Mouse (Mus musculus) adrenal gland, postnatal 10 days (tissue): Measurements from ENCODE around the gene Slc38a5. TPM values are rescaled to one million over a fixed set of nuclear protein-coding genes. Genes with fewer than 3 reads are reported as not detected.

Experiments used
- DNase-seq: peaks from one replicate; pipeline ENCODE4 v3.0.0; 2021; ENCODE audit warnings: mixed read lengths
- long read RNA-seq, 2 experiments: library from polyadenylated mRNA; stranded (forward); transcript quantifications; one replicate each; pipeline ENCODE4 v2.0.0; 2021
- total RNA-seq, 2 experiments: library from RNA; stranded (reverse); gene quantifications; 2 replicates each; pipeline ENCODE4 v1.2.3; 2021

The Slc38a5 gene
- 1 to 10 TPM; 2.5 to 2.7 TPM for total RNA-seq
- long read RNA-seq, experiment 1, partial matches to known transcripts: 0 of 3 reads
- long read RNA-seq, experiment 1, other reads (novel, unspliced or antisense): 1 of 3 reads
- long read RNA-seq, experiment 2: 0 reads

GRCm38 (mm10) chrX:8271083-8271820 is at the start of gene Slc38a5:
Slc38a5 (plus strand) TSS chrX:8271133.
- DNase-seq: no peak

DNA sequence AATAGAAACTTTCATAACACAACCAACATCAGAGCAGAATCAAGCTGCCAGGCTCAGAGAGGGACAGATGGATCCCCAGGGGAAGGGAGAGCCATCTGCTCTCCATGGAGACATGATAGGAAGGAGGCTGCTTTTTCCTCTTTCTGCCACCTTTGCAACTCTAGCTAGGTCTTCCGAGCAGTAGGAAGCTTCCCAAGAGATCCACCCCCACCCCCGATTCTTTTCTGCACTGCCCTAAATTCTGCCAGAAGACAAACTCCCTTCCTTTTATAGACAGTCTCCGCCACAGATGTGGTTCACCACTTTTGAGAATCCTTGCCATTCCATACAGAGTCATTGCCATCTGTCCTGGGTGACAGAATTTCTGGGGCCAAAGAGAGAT is 48.6 kb upstream of the Slc38a5 start:
- DNase-seq: no peak

DNA sequence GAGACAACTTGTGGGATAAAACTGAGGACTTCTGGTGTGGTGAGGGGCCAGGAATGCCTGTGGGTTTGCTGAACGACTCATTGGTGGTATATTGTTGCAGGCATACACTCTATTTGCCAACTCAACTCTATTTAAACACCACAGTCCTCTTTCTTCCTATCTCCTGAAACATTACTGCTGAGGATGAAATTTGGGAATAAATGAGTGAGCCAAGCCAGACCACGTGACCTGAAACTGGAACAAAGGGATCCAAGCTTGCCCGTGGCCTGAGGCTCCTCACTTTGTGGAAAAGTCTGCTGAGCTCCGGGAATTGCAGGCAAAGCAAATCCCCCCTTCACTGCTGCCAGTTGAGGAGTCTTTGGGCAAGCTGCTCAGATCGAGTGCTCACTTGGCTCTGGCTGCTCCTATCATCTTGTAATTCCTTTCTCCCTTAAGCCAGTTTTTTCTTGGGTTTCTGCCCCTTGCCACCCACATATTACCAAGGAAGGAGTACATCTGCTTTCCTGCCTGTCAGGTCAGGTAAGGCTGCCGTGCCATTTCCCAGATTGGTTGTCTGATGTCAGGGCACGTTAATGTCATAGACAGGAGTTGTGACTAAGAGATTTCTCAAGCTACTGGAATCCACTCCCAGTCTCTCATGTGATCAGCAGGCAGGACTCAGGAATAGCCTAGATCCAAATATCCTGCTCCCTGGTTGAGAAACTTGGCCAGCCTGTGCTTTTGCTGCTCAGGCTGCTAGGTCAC is 48.1 kb upstream of the Slc38a5 start:
- peak; percentile 7 for DNase-seq

DNA sequence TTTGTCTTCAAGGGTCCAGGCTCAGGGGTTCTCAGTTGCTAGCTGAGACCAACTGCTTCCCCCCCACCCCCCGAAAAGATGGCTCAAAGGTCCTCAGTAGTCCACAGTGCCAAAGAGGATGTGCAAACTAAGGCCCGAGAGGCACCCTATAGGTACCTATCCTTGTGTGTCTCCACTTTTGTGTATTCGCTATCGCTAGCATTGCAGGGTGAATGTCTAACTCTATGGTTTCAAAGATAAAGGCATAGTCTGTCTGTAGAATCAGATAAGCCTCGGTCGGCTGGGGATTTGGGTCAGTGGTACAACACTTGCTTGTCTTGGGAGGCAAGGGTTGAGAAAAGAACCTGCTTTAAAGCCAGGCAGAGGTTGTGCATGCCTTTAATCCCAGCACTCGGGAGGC is 47.5 kb upstream of the Slc38a5 start:
- DNase-seq: no peak

- DNase-seq: no peak
These were observed 40.7 kb upstream of the Slc38a5 start for GRCm38 (mm10) chrX:8230272-8230671.

- no peak for DNase-seq
These were observed 37.3 kb upstream of the Slc38a5 start for GRCm38 (mm10) chrX:8233602-8234001.

DNA sequence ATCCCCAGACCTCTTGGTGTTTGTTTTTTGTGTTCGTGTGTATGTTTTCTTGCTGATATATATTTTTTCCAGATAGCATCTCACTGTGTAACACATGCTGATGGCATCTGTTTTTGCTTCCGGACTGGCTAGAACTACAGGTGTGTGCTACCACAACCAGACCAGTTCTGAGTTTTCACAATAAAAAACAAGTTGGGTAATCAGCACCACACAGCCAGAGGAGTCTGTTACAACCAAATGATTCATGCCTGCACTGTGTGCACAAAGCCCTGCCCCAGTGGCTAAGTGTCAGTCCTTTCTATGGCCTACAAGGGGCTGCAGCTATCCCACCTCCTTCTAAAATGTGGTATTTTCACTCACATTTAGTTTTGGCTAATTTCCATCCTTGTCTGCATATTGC is 34.2 kb upstream of the Slc38a5 start:
- no peak for DNase-seq

GRCm38 (mm10) chrX:8238804-8239395 is 32.0 kb upstream of the Slc38a5 start:
- no peak for DNase-seq

- DNase-seq: no peak
These were observed 23.3 kb upstream of the Slc38a5 start for GRCm38 (mm10) chrX:8247680-8248079.

DNA sequence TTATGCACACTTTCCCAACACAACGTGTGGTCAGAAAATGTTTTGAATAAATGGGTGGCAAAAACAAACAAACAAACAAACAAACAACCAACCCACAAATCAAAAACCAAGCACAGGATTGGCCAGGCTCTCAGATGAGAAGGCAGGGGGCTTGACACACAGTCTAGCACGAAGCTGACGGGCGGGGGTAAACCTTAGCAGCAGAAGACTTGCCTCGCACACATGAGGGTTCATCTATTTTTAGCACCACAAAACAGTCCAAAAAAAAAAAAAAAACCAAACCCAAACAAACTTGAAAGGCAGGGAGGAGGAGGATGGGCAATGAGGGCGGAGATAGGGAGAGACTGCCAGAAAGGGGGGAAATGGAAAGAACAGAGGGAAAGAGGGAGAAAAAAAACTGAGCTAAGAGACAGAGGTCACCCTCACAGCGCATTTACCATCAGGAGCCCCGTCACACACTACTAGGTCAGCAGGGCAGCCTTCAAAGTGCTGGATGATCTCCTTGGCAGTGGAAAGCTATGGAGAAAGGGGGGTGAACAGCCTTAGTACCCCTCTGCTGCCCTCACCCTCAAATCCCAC is 22.3 kb upstream of the Slc38a5 start:
- DNase-seq: no peak

DNA sequence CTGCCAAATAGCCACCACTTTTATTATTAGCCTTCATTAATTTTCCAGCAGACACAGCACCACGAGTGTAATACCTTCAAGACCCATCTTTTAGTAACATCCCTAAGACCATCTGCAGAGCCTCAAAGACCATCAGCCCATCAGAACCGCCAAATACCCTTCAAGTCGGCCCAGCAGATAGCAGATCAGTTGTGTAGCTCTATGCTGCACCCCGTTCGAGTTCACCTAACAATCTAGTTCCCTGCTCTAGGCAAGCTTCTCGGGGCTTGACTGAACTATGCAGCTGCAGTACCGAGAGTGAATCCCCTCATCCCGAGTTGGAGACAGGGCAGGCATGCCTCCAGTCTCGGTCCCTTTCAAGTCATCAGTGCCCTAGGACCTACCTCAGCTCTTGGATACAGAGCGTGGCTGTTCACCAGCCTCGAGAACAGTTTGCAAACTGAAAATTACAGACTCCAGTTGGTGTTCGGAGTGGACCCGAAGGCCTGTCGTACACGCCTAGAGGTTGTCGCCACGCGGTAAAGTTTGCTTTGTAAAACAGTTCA is 19.1 kb upstream of the Slc38a5 start:
- no peak for DNase-seq

DNA sequence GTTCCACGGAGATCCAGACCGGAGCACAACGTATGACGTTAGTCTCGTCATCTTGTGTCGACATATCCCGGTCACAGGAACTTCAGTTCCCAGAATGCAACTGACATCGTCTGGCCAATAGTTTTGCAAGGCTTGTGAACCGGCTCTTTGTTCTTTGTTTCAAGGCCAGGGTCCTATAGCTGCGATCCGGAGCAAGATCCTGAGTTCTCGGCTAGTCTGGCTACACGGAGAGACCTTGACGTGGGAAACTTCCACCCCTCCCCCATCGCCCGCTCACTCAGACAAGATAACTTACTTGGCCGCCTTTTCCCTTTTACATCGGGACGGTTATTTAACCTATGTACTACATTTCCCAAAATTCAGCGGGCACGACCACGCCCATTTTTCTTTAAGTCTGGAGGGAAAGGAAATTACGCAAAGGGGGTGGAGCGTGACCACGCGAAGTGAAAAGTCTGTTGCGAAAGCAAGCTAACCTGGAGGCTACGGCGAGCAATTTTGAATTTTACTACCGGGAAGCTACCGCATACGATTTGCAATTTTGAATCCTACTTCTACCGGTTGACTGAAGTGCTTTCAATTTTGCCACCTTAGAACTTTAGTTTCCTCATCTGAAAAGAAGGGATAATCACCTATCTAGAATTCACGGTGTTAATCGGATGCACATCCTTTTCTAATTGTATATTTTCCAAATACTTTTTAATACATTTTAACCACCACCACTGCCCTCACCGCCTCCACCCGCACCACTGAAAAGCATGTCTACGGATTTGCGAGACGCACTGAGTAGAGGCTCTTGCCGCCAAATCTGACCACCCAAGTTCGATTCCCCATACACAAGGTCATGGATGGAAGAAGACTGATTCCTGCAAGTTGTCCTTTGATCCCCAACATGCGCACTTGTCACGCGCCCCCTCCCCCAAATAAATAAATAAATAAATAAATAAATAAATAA is 18.3 kb upstream of the Slc38a5 start, which contains the start of gene Ftsj1:
Ftsj1 (minus strand) TSS at position 73 of the 952 bp plus-strand sequence.
- peak; percentile 80 for DNase-seq

- no peak for DNase-seq
These were observed 17.2 kb upstream of the Slc38a5 start for GRCm38 (mm10) chrX:8253711-8254110.

DNA sequence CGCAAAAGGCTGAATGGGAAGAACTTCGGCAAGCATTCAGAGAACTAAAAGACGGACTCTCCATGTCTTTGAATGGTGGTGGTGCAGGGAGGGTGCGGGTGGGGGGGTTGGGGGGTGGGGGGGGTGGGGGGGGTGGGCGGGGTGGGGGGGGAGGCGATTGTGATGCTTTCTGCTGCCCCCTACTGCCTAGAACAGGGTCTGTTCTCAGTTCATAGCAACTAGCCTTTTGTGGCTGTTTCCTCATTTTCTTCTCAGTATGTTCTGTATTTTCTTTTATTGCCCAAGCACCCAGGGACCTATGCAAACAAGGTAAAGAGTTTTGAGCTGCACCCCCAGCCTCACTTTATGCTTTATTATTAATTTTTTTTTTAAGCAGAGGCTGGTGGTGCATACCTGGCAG is 15.1 kb upstream of the Slc38a5 start:
- no peak for DNase-seq

DNA sequence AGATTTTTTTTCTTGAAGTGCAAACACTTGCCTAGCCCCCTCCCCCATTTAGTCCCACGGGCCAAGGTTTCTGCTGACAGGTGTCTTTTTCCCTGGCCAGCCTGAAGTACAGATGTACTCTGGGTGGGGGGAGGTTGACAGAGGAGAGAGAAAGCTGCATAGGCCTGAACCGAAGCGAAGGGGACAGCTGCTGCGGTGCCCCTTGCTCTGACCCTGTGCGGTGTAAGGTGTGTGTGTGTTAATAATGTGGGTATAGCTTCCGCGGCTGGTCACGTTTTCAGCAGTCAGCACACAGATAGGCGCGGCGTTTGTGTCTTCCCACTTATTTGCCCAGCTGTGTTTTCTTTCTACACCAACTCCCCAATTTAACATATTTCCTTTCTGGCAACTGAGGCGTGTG is 11.5 kb upstream of the Slc38a5 start:
- DNase-seq: no peak

DNA sequence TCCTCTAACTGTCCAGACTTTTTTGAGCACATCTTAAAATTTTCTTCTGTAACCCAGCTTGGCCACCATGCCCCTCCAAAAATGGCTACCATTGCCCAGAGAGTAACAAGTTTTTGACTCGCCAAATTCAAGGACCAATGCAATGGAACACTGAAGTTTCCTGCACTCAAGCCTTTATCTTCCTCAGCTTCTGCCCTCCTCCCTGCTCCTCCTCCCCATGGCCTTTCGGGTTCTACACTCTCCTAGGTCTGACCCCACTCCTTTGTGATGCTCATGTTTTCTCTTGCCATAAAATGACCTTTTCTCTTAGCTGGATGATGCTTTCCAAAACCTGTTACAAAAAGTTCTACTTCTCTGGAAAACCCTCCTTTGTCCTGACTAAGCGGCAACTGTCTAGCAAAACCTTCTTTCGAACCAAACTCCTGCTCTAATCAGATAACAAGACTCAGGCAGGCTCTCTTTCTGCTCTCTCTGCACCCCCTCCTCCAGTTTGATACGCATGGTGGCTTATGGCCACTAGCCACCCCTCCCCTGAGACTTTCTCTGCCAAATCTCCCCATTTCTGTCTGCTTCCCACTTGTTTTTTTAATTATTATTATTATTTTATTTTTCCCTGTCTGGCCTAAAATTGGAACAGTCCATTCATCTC is 7.7 kb upstream of the Slc38a5 start:
- no peak for DNase-seq

DNA sequence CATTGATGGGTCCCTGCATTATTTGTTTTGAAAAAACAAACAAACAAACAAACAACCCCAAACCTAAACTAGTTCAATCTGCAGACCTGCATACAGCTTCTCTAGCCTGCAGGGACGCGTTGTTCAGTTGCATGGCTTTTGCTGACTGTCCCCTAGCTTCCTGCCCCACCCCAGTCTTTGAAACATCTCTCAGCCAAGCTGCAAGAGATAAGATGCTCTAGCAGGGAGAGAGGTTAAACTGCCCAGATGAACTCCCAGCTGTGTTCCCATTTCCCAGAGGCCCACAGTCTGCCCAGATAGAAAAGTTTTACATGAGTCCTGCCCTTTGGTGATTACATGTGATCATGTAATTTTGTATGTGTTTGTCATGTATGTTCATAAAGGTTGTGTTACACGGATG is 6.7 kb upstream of the Slc38a5 start:
- no peak for DNase-seq

DNA sequence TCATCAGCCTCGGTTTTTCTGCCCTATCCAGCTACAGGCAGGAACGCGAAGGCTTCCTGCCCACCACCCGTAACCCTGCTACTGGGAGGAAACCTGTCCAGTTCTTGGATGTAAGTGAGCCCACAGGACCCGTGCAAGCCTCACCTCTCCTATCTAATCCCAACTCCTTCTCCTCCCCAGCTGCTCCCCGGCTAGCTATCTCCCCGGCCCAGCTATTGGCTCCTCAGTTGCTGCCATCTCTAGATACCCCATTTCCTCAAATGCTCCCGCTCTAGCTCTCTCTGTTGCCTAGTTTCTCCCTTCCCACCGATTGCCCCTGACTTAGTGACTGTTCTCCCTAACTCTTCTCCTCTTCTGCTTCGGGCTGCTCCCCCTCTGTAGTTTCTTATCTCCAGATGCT is 1.1 kb downstream of the Slc38a5 start:
- DNase-seq: no peak

- no peak for DNase-seq
These were observed 3.1 kb downstream of the Slc38a5 start for GRCm38 (mm10) chrX:8274056-8274455.

DNA sequence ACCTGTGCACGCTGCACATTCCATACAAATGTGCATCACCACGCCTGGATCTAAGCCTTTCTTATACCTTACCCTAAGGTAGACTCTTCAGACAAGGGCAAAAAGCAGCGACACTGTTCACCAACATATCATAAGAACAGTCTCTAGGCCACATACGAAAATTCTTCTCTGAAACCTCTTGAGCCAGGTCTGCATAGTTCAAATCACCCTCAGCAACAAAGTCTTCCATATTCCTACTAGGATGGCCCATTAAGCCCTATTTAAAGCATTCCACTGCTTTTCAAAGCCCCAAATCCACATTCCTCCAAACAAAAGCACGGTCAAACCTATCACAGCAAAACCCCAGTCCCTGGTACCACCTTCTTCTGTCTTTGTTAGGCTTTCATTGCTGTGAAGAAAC is 17.7 kb downstream of the Slc38a5 start:
- DNase-seq: no peak

DNA sequence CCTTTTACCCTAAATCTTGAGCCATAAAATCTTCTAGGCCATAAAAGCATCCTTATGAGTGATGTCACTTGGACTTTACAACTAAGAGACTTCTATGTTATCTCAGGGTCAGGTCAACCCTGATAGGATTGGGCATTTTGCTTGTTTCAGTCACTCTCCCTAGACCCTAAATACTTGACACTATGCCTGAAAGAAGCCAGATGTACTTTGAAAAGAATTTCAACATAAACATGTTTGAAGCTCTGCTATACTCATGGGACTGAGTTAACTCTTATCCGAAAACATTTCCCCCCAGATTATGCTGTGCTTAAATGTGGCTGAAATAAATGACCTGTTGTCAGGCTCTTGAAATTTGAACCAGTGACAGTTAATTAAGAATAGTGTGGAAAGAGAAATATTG is 38.4 kb downstream of the Slc38a5 start:
- DNase-seq: no peak
